Mouse (Mus musculus) forebrain, embryonic 15.5 days (tissue): ENCODE measurements around the gene P4hb. TPM values are rescaled to one million over a fixed set of nuclear protein-coding genes. Genes with fewer than 3 reads are reported as not detected.
"Not testable (repeated sequence)": the region's sequence is repeated elsewhere in the genome, so short reads cannot be mapped to it uniquely, and the experiment has no call there.

Experiments
- ATAC-seq: fragments of 200-750 bp; cut with Nextera tagmentation; replicated peaks from 2 replicates; pipeline ENCODE4 v1.8.0; 2017; ENCODE audit warnings: mild to moderate bottlenecking, moderate TSS enrichment, moderate library complexity
- H3K27ac ChIP-seq: fragments of 300-500 bp; sonication (generic); replicated peaks from 2 replicates; pipeline ENCODE4 v1.5.1; 2015; ENCODE audit warnings: mild to moderate bottlenecking, inconsistent platforms
- H3K27me3 ChIP-seq: fragments of 300-500 bp; sonication (generic); 2 replicates; pipeline ENCODE4 v1.6.1; 2015; ENCODE audit warnings: inconsistent platforms
- H3K36me3 ChIP-seq: fragments of 300-500 bp; sonication (generic); 2 replicates; pipeline ENCODE4 v1.6.1; 2015; ENCODE audit warnings: mild to moderate bottlenecking, inconsistent platforms
- H3K4me1 ChIP-seq: fragments of 300-500 bp; sonication (generic); 2 replicates; pipeline ENCODE4 v1.6.1; 2015; ENCODE audit warnings: inconsistent platforms
- H3K4me2 ChIP-seq: fragments of 300-500 bp; sonication (generic); replicated peaks from 2 replicates; pipeline ENCODE4 v1.6.1; 2015; ENCODE audit warnings: mild to moderate bottlenecking, inconsistent platforms
- H3K4me3 ChIP-seq: fragments of 300-500 bp; sonication (generic); 2 replicates; pipeline ENCODE4 v1.5.1; 2015; ENCODE audit warnings: mild to moderate bottlenecking, inconsistent platforms
- H3K9ac ChIP-seq: fragments of 300-500 bp; sonication (generic); replicated peaks from 2 replicates; pipeline ENCODE4 v1.6.1; 2015; ENCODE audit warnings: mild to moderate bottlenecking, inconsistent platforms
- H3K9me3 ChIP-seq: fragments of 300-500 bp; sonication (generic); 2 replicates; pipeline ENCODE4 v1.6.1; 2016; ENCODE audit warnings: inconsistent platforms
- WGBS: fragments of 180-500 bp; shearing (Covaris S2); methylation state at CpG from one replicate; pipeline ENCODE4 v1.1.7; 2015; ENCODE audit warnings: mixed read lengths; 5-methylcytosine and 5-hydroxymethylcytosine counted together
- polyA plus RNA-seq: library from polyadenylated mRNA; unstranded; fragments of >200 nt; fragmentation: Nextera tagmentation; extraction: Ambion mirVana; gene quantifications from 2 replicates; pipeline ENCODE4 v1.2.1, GENCODE M21; 2015

P4hb gene
- polyA plus RNA-seq, 1 experiment from 2014 or later: 239 TPM

GRCm38 (mm10) chr11:120565114-120565513, 7.9 kb downstream of the P4hb start:
- H3K4me3 ChIP-seq: no peak overlapping the region
- H3K9me3 ChIP-seq: no peaks in the 10 kb centered on the region
- no peaks in the 10 kb centered on the region for H3K27me3 ChIP-seq
- no peak overlapping the region for H3K27ac ChIP-seq
- no peak for ATAC-seq
- 87% methylated on average over 9 of the region's 9 CpGs for WGBS
- H3K36me3 ChIP-seq: peaks cover 90% of the 10 kb centered on the region
- H3K4me1 ChIP-seq: no peaks in the 10 kb centered on the region
- no peak overlapping the region for H3K9ac ChIP-seq
- H3K4me2 ChIP-seq: no peak overlapping the region

- Histone ChIP-seq H3K27ac (no peak overlapping the region), H3K9me3 (no peaks in the 10 kb centered on the region), H3K4me1 (no peaks in the 10 kb centered on the region), H3K4me2 (no peak overlapping the region), H3K36me3 (peaks cover 92% of the 10 kb centered on the region), H3K27me3 (no peaks in the 10 kb centered on the region), H3K9ac (no peak overlapping the region), H3K4me3 (no peak overlapping the region)
- 98% methylated on average over 13 of the region's 13 CpGs for WGBS
- no peak for ATAC-seq
Observed at GRCm38 (mm10) chr11:120562949-120563348, 10.1 kb downstream of the P4hb start.

GRCm38 (mm10) chr11:120560952-120561728, 11.9 kb downstream of the P4hb start:
- Histone ChIP-seq H3K9me3 (no peaks in the 10 kb centered on the region), H3K9ac (no peak overlapping the region), H3K4me2 (no peak overlapping the region), H3K27ac (no peak overlapping the region), H3K36me3 (peaks cover 73% of the 10 kb centered on the region), H3K4me1 (no peaks in the 10 kb centered on the region), H3K4me3 (no peak overlapping the region), H3K27me3 (no peaks in the 10 kb centered on the region)
- no peak for ATAC-seq
- 95% methylated on average over 13 of the region's 13 CpGs for WGBS

GRCm38 (mm10) chr11:120558843-120559242, 14.2 kb downstream of the P4hb start:
- 84% methylated on average over 6 of the region's 6 CpGs for WGBS
- not testable (repeated sequence) for H3K9ac ChIP-seq, H3K27me3 ChIP-seq, H3K9me3 ChIP-seq, H3K4me1 ChIP-seq, H3K4me2 ChIP-seq, ATAC-seq, H3K27ac ChIP-seq, H3K4me3 ChIP-seq
- peaks cover 54% of the 10 kb centered on the region for H3K36me3 ChIP-seq

- peaks cover 18% of the 10 kb centered on the region for H3K36me3 ChIP-seq
- no peak overlapping the region for H3K4me2 ChIP-seq
- no peak overlapping the region for H3K4me3 ChIP-seq
- WGBS: 82% methylated on average over 2 of the region's 2 CpGs
- H3K4me1 ChIP-seq: peaks cover 3% of the 10 kb centered on the region
- H3K9ac ChIP-seq: no peak overlapping the region
- no peak overlapping the region for H3K27ac ChIP-seq
- ATAC-seq: no peak
- H3K27me3 ChIP-seq: no peaks in the 10 kb centered on the region
- H3K9me3 ChIP-seq: no peaks in the 10 kb centered on the region
Observed at GRCm38 (mm10) chr11:120555260-120555659, 17.8 kb downstream of the P4hb start.

GRCm38 (mm10) chr11:120554834-120555233, 18.2 kb downstream of the P4hb start:
- Histone ChIP-seq H3K9ac (no peak overlapping the region), H3K4me1 (peaks cover 7% of the 10 kb centered on the region), H3K4me3 (no peak overlapping the region), H3K27ac (no peak overlapping the region), H3K4me2 (no peak overlapping the region), H3K36me3 (peaks cover 13% of the 10 kb centered on the region), H3K27me3 (no peaks in the 10 kb centered on the region), H3K9me3 (no peaks in the 10 kb centered on the region)
- ATAC-seq: no peak
- 81% methylated on average over 7 of the region's 7 CpGs for WGBS

GRCm38 (mm10) chr11:120552736-120553135, 20.3 kb downstream of the P4hb start:
- WGBS: 68% methylated on average over 5 of the region's 5 CpGs
- no peaks in the 10 kb centered on the region for H3K9me3 ChIP-seq
- H3K9ac ChIP-seq: no peak overlapping the region
- H3K4me3 ChIP-seq: no peak overlapping the region
- peaks cover 20% of the 10 kb centered on the region for H3K4me1 ChIP-seq
- H3K27me3 ChIP-seq: no peaks in the 10 kb centered on the region
- no peak overlapping the region for H3K27ac ChIP-seq
- ATAC-seq: no peak
- no peaks in the 10 kb centered on the region for H3K36me3 ChIP-seq
- H3K4me2 ChIP-seq: no peak overlapping the region

- Histone ChIP-seq H3K4me3 (peak within 1 kb of the TSS; percentile 84), H3K27ac (peak within 1 kb of the TSS; percentile 71), H3K36me3 (peaks cover 4% of the 10 kb centered on the region; the same call in 1 of the 2 replicates), H3K4me1 (peaks cover 26% of the 10 kb centered on the region), H3K27me3 (no peaks in the 10 kb centered on the region), H3K4me2 (peak within 1 kb of the TSS; percentile 83), H3K9ac (peak within 1 kb of the TSS; percentile 86), H3K9me3 (no peaks in the 10 kb centered on the region)
- 93% methylated on average over 28 of the region's 28 CpGs for WGBS
- no peak for ATAC-seq
Observed at GRCm38 (mm10) chr11:120550810-120551440, 22.1 kb downstream of the P4hb start, which contains the start of gene Ppp1r27. Ppp1r27 (minus strand) TSS chr11:120551132.

GRCm38 (mm10) chr11:120549986-120550809, 22.9 kb downstream of the P4hb start:
- H3K4me2 ChIP-seq: peak overlapping the region; percentile 83
- peak overlapping the region; percentile 84 for H3K4me3 ChIP-seq
- H3K27ac ChIP-seq: peak overlapping the region; percentile 71
- peak; percentile 62 for ATAC-seq
- no peaks in the 10 kb centered on the region for H3K9me3 ChIP-seq
- H3K9ac ChIP-seq: peak overlapping the region; percentile 86
- peaks cover 4% of the 10 kb centered on the region; the same call in 1 of the 2 replicates for H3K36me3 ChIP-seq
- WGBS: 77% methylated on average over 11 of the region's 11 CpGs
- H3K4me1 ChIP-seq: peaks cover 26% of the 10 kb centered on the region
- H3K27me3 ChIP-seq: no peaks in the 10 kb centered on the region

GRCm38 (mm10) chr11:120549168-120549945, 23.7 kb downstream of the P4hb start, which contains the start of gene Mcrip1:
Mcrip1 (minus strand) TSS chr11:120549727.
- no peaks in the 10 kb centered on the region for H3K27me3 ChIP-seq
- peak within 1 kb of the TSS; percentile 84 for H3K4me3 ChIP-seq
- under 1% methylated on average over 75 of the region's 87 CpGs for WGBS
- ATAC-seq: peak; percentile 94
- peak within 1 kb of the TSS; percentile 83 for H3K4me2 ChIP-seq
- H3K9ac ChIP-seq: peak within 1 kb of the TSS; percentile 86
- H3K9me3 ChIP-seq: no peaks in the 10 kb centered on the region
- peak within 1 kb of the TSS; percentile 71 for H3K27ac ChIP-seq
- H3K4me1 ChIP-seq: peaks cover 26% of the 10 kb centered on the region
- peaks cover 10% of the 10 kb centered on the region for H3K36me3 ChIP-seq

GRCm38 (mm10) chr11:120548786-120549167, 24.3 kb downstream of the P4hb start:
- Histone ChIP-seq H3K9me3 (no peaks in the 10 kb centered on the region), H3K36me3 (peaks cover 14% of the 10 kb centered on the region), H3K4me3 (peak overlapping the region; percentile 84), H3K9ac (peak overlapping the region; percentile 86), H3K27ac (peak overlapping the region; percentile 71), H3K4me1 (peaks cover 26% of the 10 kb centered on the region), H3K27me3 (no peaks in the 10 kb centered on the region), H3K4me2 (peak overlapping the region; percentile 83)
- 23% methylated on average over 7 of the region's 7 CpGs for WGBS
- ATAC-seq: no peak
